Mouse (Mus musculus) erythroblast, adult 5-6 weeks (primary cell): Measurements from ENCODE around the gene Pyroxd2. TPM values are rescaled to one million over a fixed set of nuclear protein-coding genes. Genes with fewer than 3 reads are reported as not detected.
"Not testable (repeated sequence)": the region's sequence is repeated elsewhere in the genome, so short reads cannot be mapped to it uniquely, and the experiment has no call there.

ENCODE experiments used
- ATAC-seq: replicated peaks from 2 replicates; pipeline ENCODE4 v1.8.0; 2016; ENCODE audit warnings: moderate number of reproducible peaks, mild to moderate bottlenecking, moderate TSS enrichment, inconsistent platforms; ENCODE audit not compliant: poor library complexity, low FRiP score, severe bottlenecking
- total RNA-seq, 2 experiments: library from RNA; stranded (forward) in 1 of 2; stranded (reverse) in 1 of 2; fragments of 150-400 nt in 1 of 2; fragments of 200-764, 138-1000 nt in 1 of 2; gene quantifications; 2 replicates each; pipeline versions ENCODE4 v1.2.3 to v1.2.4; 2015 to 2017; ENCODE audit warnings: low replicate concordance in 2 of 2

Pyroxd2 gene
- 1.9 TPM in 1 of 2 replicates, not detected in the other for total RNA-seq (2015; ENCODE audit: low replicate concordance)
- total RNA-seq (2017; ENCODE audit: low replicate concordance): 0.17 and 1.5 TPM in 2 replicates

GRCm38 (mm10) chr19:42752363-42752931 lies at the start of gene Pyroxd2:
Gene Pyroxd2 (minus strand): TSS chr19:42752775.
- peak; percentile 88 for ATAC-seq

- ATAC-seq: no peak
Observed at GRCm38 (mm10) chr19:42797866-42798265, 45.3 kb upstream of the Pyroxd2 start.

- no peak for ATAC-seq
Observed at GRCm38 (mm10) chr19:42795801-42796200, 43.2 kb upstream of the Pyroxd2 start.

- ATAC-seq: peak; percentile 51; the same call in 1 of the 2 replicates
Observed at GRCm38 (mm10) chr19:42794914-42795613, 42.5 kb upstream of the Pyroxd2 start.

GRCm38 (mm10) chr19:42788311-42788710 lies 35.7 kb upstream of the Pyroxd2 start:
- no peak for ATAC-seq

- no peak for ATAC-seq
Observed at GRCm38 (mm10) chr19:42785562-42786220, 33.1 kb upstream of the Pyroxd2 start.

- ATAC-seq: no peak
Observed at GRCm38 (mm10) chr19:42785129-42785528, 32.6 kb upstream of the Pyroxd2 start.

- not testable (repeated sequence) for ATAC-seq
Observed at GRCm38 (mm10) chr19:42780156-42780538, 27.6 kb upstream of the Pyroxd2 start.

- ATAC-seq: peak; percentile 90
Observed at GRCm38 (mm10) chr19:42779531-42780155, 27.1 kb upstream of the Pyroxd2 start, which contains the start of gene Hps1. Gene Hps1 (minus strand): TSS chr19:42779978.

GRCm38 (mm10) chr19:42777801-42778200 lies 25.2 kb upstream of the Pyroxd2 start:
- no peak for ATAC-seq

GRCm38 (mm10) chr19:42776813-42777212 lies 24.2 kb upstream of the Pyroxd2 start:
- 0 out of 2 replicates have a peak, but pooled peaks have one; percentile 42 for ATAC-seq

- no peak for ATAC-seq
Observed at GRCm38 (mm10) chr19:42770141-42770872, 17.7 kb upstream of the Pyroxd2 start.

GRCm38 (mm10) chr19:42769648-42770047 lies 17.1 kb upstream of the Pyroxd2 start:
- ATAC-seq: no peak

- no peak for ATAC-seq
Observed at GRCm38 (mm10) chr19:42767361-42767760, 14.8 kb upstream of the Pyroxd2 start.

GRCm38 (mm10) chr19:42764398-42764797 lies 11.8 kb upstream of the Pyroxd2 start:
- ATAC-seq: no peak

- no peak for ATAC-seq
Observed at GRCm38 (mm10) chr19:42756671-42757070, 4.1 kb upstream of the Pyroxd2 start.

- no peak for ATAC-seq
Observed at GRCm38 (mm10) chr19:42755148-42755870, 2.7 kb upstream of the Pyroxd2 start.

GRCm38 (mm10) chr19:42753141-42753917 lies 754 bp upstream of the Pyroxd2 start:
- peak; percentile 28; the same call in 1 of the 2 replicates for ATAC-seq
